Mouse (Mus musculus): Measurements from ENCODE around the gene Trim65. TPM values are rescaled to one million over a fixed set of nuclear protein-coding genes. Genes with fewer than 3 reads are reported as not detected.

Trim65 gene
- polyA plus RNA-seq, 1 experiment from 2014 or later = 5.5 TPM

DNA sequence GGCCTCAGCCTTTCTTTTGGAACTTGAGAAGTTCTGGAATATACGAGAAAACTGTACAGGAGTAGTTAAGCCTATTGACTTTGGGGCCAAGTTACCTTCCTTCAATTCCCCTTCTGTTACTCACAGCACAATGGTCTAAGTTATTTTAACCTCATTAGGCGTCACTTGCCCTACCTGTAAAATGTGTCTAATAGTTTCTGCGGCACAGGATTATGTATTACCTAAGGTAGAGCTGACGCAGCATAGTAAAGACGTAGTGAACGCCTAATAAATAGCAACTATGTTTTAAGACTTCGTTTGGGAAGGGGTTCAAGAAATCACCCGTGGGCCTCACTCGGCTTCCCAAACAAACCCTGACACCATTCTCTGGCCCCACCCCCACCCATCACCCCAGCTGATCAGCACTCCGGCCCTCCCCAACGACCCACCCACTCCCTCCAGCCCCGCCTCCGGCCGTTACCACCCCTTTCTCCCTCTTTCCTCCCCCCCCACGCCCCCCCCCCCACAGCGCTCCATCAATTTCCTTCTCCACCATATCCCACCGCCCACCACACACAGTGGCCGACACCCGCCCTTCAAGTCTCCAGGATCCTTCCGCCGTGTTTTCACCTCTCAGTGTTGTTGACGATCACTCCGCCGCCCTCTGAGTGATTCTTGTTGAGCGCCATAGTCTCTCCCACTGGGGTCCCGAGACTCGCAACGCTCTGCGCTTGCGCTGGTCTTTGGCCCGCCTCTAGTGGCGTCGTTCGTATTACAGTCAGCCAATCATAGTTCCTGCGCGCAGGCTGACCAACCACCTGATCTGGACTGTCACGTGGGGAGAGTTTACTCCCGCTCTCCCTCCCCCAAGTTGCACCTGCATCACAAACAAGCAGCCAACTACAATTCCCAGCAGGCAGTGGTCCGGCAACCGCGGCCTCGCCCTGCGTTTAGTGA, 44.4 kb downstream of the Trim65 start, which contains the start of gene Wbp2:
Wbp2 (minus strand) TSS at position 738 of the 936 bp plus-strand sequence.
- Histone ChIP-seq H3K4me3 (ENCODE audit: low read depth, low read length) (peak within 1 kb of the TSS; percentile 54), H3K27ac (ENCODE audit: low read depth) (peak within 1 kb of the TSS; percentile 82), H3K27me3 (replicated peaks; ENCODE audit: control insufficient read depth, insufficient read depth, low read length) (no peaks in the 10 kb centered on the region), H3K9me3 (ENCODE audit: control insufficient read depth, low read length) (no peaks in the 10 kb centered on the region), H3K4me2 (ENCODE audit: low read length) (peak within 1 kb of the TSS; percentile 71), H3K4me1 (replicated peaks; ENCODE audit: control insufficient read depth, insufficient read depth, low read length) (peaks cover 13% of the 10 kb centered on the region), H3K36me3 (ENCODE audit: control insufficient read depth, insufficient read depth, low read length) (peaks cover 25% of the 10 kb centered on the region), H3K9ac (ENCODE audit: low read length) (peak within 1 kb of the TSS; percentile 44)
- peak; percentile 96 for DNase-seq (ENCODE audit: low spot score)
- WGBS = 5% methylated on average over 42 of the region's 43 CpGs
- peak; percentile 94 for ATAC-seq (replicated peaks; ENCODE audit: low FRiP score, low TSS enrichment, low read depth)

DNA sequence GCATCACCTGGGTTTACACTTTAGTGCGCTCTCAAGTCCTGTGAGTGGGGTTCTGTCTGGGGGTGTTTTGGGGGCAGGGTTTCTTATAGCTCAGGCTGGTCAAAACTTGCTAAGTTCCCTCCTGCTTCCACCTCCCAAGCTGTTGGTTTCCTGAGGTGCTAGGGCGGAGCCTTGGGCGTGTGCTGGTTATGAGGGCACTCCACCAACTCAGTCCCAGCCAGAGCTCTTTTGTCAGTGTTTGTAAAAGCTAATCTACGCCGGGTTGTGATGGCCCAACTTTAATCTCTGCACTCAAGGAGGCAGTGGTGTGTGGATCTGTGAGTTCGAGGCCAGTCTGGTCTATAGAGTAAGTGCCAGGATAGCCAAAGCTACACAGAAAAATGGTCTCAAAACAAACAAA, 46.8 kb downstream of the Trim65 start:
- no peak overlapping the region for H3K9ac ChIP-seq (ENCODE audit: low read length)
- H3K4me3 ChIP-seq (ENCODE audit: low read depth, low read length) = no peak overlapping the region
- WGBS = 87% methylated on average over 6 of the region's 6 CpGs
- H3K36me3 ChIP-seq (ENCODE audit: control insufficient read depth, insufficient read depth, low read length) = peaks cover 49% of the 10 kb centered on the region
- DNase-seq (ENCODE audit: low spot score) (no peak), ATAC-seq (replicated peaks; ENCODE audit: low FRiP score, low TSS enrichment, low read depth) (no peak)
- no peaks in the 10 kb centered on the region for H3K27me3 ChIP-seq (replicated peaks; ENCODE audit: control insufficient read depth, insufficient read depth, low read length)
- H3K9me3 ChIP-seq (ENCODE audit: control insufficient read depth, low read length) = no peaks in the 10 kb centered on the region
- H3K4me2 ChIP-seq (ENCODE audit: low read length) = no peak overlapping the region
- no peak overlapping the region for H3K27ac ChIP-seq (ENCODE audit: low read depth)
- H3K4me1 ChIP-seq (replicated peaks; ENCODE audit: control insufficient read depth, insufficient read depth, low read length) = peaks cover 19% of the 10 kb centered on the region

DNA sequence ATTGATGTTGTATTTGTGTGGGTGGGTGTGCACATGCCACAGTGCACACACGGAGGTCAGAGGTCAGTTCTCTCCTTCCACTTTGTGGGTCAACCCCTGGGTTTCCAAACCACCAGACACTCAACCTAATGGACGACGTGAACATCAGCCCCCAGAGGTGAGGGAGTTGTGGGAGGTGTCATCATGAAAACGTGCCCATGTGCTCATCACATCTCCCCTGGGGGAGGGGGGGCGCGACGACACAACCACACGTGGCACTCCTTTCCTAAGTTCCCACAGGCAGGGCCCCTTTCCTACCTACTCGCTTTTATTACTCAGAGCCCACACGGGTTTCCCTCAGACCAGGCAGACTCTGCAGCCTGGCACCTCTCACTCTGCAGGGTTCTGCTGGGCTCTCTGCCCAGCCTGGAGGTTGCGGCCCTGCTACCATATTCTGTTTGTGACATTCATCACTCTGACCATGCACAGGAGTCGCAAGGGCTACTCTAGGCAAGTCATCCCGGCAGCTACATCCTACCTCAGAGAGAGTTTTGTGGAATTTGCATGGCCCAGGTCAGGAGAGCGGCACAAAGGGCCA, 47.7 kb downstream of the Trim65 start:
- no peak overlapping the region for H3K4me3 ChIP-seq (ENCODE audit: low read depth, low read length)
- DNase-seq (ENCODE audit: low spot score) = no peak
- H3K9ac ChIP-seq (ENCODE audit: low read length) = no peak overlapping the region
- H3K27me3 ChIP-seq (replicated peaks; ENCODE audit: control insufficient read depth, insufficient read depth, low read length) = no peaks in the 10 kb centered on the region
- 87% methylated on average over 14 of the region's 14 CpGs for WGBS
- no peak for ATAC-seq (replicated peaks; ENCODE audit: low FRiP score, low TSS enrichment, low read depth)
- no peak overlapping the region for H3K27ac ChIP-seq (ENCODE audit: low read depth)
- H3K36me3 ChIP-seq (ENCODE audit: control insufficient read depth, insufficient read depth, low read length) = peaks cover 53% of the 10 kb centered on the region
- no peaks in the 10 kb centered on the region for H3K9me3 ChIP-seq (ENCODE audit: control insufficient read depth, low read length)
- no peak overlapping the region for H3K4me2 ChIP-seq (ENCODE audit: low read length)
- peaks cover 25% of the 10 kb centered on the region for H3K4me1 ChIP-seq (replicated peaks; ENCODE audit: control insufficient read depth, insufficient read depth, low read length)

DNA sequence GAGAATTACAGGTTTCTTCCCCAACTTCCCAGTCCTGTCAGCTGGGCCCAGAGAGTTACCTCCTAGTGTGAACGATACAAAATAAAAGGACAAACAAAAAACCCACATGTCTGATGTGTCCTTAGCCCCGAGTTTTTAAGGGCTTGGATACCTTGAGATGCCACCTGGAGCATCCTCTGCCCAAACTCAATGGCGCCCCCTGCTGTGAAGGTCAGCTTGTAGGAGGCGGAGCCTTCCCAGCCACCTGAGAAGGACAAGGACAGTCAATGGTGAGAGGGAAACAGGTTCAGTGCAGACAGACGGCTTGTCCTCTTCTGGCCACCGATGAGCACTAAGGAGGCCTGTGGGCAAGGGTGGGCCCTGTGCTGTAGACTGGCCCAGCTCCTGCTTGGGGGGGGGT, 49.8 kb downstream of the Trim65 start:
- Histone ChIP-seq H3K4me1 (replicated peaks; ENCODE audit: control insufficient read depth, insufficient read depth, low read length) (peaks cover 27% of the 10 kb centered on the region), H3K9me3 (ENCODE audit: control insufficient read depth, low read length) (no peaks in the 10 kb centered on the region), H3K27me3 (replicated peaks; ENCODE audit: control insufficient read depth, insufficient read depth, low read length) (no peaks in the 10 kb centered on the region), H3K36me3 (ENCODE audit: control insufficient read depth, insufficient read depth, low read length) (peaks cover 53% of the 10 kb centered on the region), H3K27ac (ENCODE audit: low read depth) (no peak overlapping the region), H3K9ac (ENCODE audit: low read length) (no peak overlapping the region), H3K4me2 (ENCODE audit: low read length) (no peak overlapping the region), H3K4me3 (ENCODE audit: low read depth, low read length) (no peak overlapping the region)
- no peak for ATAC-seq (replicated peaks; ENCODE audit: low FRiP score, low TSS enrichment, low read depth)
- 58% methylated on average over 6 of the region's 6 CpGs for WGBS
- peak; percentile 77 for DNase-seq (ENCODE audit: low spot score)

DNA sequence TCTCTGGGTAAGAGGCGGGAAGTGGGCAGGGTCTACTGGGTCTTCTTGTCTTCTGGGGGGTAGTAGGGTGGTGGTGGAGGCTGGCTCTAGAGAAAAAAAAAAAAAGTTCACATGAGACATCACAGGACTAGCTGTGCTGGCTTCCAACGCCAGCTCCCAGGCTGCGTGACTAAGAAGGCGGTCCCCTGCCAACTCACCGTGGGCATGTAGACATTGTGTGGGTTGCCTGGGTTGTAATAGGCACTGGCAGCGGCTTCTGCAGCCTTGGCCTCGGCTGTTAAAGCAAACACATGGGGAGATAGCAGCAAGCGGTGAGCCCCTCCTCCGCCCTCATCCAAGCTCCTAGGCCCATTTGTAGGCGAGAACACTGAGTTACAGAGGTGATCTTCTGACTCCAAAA, 51.4 kb downstream of the Trim65 start:
- no peak overlapping the region for H3K4me3 ChIP-seq (ENCODE audit: low read depth, low read length)
- DNase-seq (ENCODE audit: low spot score) = no peak
- H3K27ac ChIP-seq (ENCODE audit: low read depth) = no peak overlapping the region
- H3K9ac ChIP-seq (ENCODE audit: low read length) = no peak overlapping the region
- H3K4me2 ChIP-seq (ENCODE audit: low read length) = no peak overlapping the region
- no peaks in the 10 kb centered on the region for H3K27me3 ChIP-seq (replicated peaks; ENCODE audit: control insufficient read depth, insufficient read depth, low read length)
- peaks cover 51% of the 10 kb centered on the region for H3K36me3 ChIP-seq (ENCODE audit: control insufficient read depth, insufficient read depth, low read length)
- peaks cover 22% of the 10 kb centered on the region for H3K4me1 ChIP-seq (replicated peaks; ENCODE audit: control insufficient read depth, insufficient read depth, low read length)
- no peaks in the 10 kb centered on the region for H3K9me3 ChIP-seq (ENCODE audit: control insufficient read depth, low read length)
- no peak for ATAC-seq (replicated peaks; ENCODE audit: low FRiP score, low TSS enrichment, low read depth)
- 65% methylated on average over 10 of the region's 10 CpGs for WGBS

DNA sequence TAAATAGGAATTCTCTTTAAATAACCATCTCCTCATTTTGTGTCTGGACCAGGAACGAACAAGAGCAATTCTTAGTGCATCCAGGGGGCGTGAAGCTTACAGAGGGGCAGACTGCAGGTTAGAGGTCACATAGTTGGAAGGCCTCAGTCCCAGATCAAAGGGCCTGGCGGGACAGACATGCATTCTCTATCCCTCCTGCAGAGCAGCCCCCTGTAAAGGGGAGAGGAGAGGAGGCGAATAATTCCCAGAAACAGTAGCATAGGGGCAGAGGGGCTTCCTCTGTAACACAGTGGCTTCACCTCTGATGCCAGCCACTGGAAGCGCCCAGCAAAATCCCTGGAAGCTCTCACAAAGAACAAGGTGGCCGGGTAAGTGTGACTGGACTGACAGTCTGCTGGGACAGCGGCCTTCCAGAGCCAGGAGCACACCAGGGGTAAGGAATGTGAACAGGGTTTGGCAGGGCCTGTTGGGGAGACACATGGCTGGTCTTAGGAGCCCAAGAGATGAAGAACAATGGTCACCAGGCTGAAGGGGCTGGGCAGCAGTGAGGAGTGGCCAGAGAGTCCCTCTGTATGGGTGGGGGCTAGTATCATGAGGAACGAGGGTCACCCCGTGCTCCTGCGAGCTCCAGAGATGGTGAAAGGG, 52.1 kb downstream of the Trim65 start:
- no peaks in the 10 kb centered on the region for H3K27me3 ChIP-seq (replicated peaks; ENCODE audit: control insufficient read depth, insufficient read depth, low read length)
- no peak overlapping the region; the same call in 1 of the 2 replicates for H3K9ac ChIP-seq (ENCODE audit: low read length)
- ATAC-seq (replicated peaks; ENCODE audit: low FRiP score, low TSS enrichment, low read depth) (no peak), DNase-seq (ENCODE audit: low spot score) (no peak)
- peaks cover 48% of the 10 kb centered on the region for H3K36me3 ChIP-seq (ENCODE audit: control insufficient read depth, insufficient read depth, low read length)
- H3K9me3 ChIP-seq (ENCODE audit: control insufficient read depth, low read length) = no peaks in the 10 kb centered on the region
- WGBS = 41% methylated on average over 10 of the region's 10 CpGs
- H3K4me1 ChIP-seq (replicated peaks; ENCODE audit: control insufficient read depth, insufficient read depth, low read length) = peaks cover 22% of the 10 kb centered on the region
- H3K4me2 ChIP-seq (ENCODE audit: low read length) = peak overlapping the region; percentile 42
- H3K4me3 ChIP-seq (ENCODE audit: low read depth, low read length) = no peak overlapping the region
- H3K27ac ChIP-seq (ENCODE audit: low read depth) = no peak overlapping the region

DNA sequence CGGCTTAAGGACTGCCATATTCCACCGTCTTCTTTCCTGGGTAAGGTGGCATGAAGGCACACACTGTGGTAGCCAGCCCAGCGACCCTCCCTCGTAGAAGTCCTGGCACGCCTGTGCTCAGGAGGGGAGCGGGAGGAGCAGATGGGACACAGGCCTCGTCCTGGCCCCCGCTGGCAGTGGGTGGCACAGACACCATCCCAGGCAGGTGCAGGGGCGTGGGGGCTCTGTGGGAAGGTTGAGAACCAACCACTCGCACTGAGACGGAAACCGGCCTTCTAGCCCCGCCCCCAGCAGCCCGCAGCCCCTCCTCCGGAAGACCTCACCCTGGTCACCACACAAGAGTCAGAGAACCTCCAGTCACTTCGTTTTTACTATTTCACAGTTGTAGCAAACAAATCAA, 52.7 kb downstream of the Trim65 start:
- Histone ChIP-seq H3K9ac (ENCODE audit: low read length) (0 out of 2 replicates have a peak overlapping the region, but pooled peaks have one; percentile 13), H3K36me3 (ENCODE audit: control insufficient read depth, insufficient read depth, low read length) (peaks cover 43% of the 10 kb centered on the region), H3K27me3 (replicated peaks; ENCODE audit: control insufficient read depth, insufficient read depth, low read length) (no peaks in the 10 kb centered on the region), H3K4me3 (ENCODE audit: low read depth, low read length) (peak overlapping the region; percentile 20; the same call in 1 of the 2 replicates), H3K4me2 (ENCODE audit: low read length) (peak overlapping the region; percentile 42), H3K27ac (ENCODE audit: low read depth) (peak overlapping the region; percentile 59; the same call in 1 of the 2 replicates), H3K4me1 (replicated peaks; ENCODE audit: control insufficient read depth, insufficient read depth, low read length) (peaks cover 22% of the 10 kb centered on the region), H3K9me3 (ENCODE audit: control insufficient read depth, low read length) (no peaks in the 10 kb centered on the region)
- DNase-seq (ENCODE audit: low spot score) = peak; percentile 73
- WGBS = 9% methylated on average over 16 of the region's 16 CpGs
- 0 out of 2 replicates have a peak, but pooled peaks have one; percentile 33 for ATAC-seq (replicated peaks; ENCODE audit: low FRiP score, low TSS enrichment, low read depth)

DNA sequence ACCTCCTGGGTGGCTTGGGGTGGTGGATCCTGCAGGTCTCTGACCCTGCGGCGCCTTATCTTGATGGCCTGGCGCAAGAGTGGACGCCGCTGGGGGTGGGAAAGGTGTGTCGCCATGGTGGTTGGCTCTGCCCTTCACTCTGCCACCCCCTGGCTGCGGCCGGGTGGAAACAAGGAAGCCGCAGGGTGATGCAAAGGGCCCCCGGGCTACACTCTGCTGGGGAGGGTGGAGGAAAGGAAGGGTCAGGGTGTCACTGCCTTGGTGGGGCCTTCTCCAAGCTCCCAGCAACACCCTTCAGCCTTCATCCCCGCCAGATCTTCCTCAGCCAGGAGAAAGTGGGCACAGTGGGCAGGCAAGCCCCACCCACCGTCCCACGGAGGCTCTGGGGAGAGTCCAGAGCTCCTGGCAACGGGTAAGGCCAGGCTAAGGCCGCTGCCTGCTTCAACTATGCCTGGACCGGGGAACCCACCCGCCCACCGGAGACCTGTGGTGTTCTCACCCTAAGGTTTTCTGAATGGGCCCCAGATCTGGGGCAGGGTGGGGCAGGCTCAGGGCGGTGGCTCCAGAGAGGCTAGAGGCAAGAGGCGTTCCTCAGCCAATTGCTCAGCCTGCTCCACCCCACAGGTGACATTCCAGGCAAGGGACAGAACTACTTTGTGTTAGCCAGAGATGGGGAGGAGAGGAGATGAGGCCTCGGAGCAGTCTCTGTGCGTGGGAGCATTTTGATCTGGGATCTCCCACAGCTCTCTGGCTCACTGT, 53.3 kb downstream of the Trim65 start, which contains the start of gene Unc13d:
Unc13d (minus strand) TSS at position 516 of the 759 bp plus-strand sequence.
- Histone ChIP-seq H3K36me3 (ENCODE audit: control insufficient read depth, insufficient read depth, low read length) (peaks cover 39% of the 10 kb centered on the region), H3K27ac (ENCODE audit: low read depth) (peak within 1 kb of the TSS; percentile 59), H3K4me3 (ENCODE audit: low read depth, low read length) (peak within 1 kb of the TSS; percentile 20; the same call in 1 of the 2 replicates), H3K9ac (ENCODE audit: low read length) (peak within 1 kb of the TSS; percentile 13; the same call in 1 of the 2 replicates), H3K4me1 (replicated peaks; ENCODE audit: control insufficient read depth, insufficient read depth, low read length) (peaks cover 22% of the 10 kb centered on the region), H3K9me3 (ENCODE audit: control insufficient read depth, low read length) (no peaks in the 10 kb centered on the region), H3K27me3 (replicated peaks; ENCODE audit: control insufficient read depth, insufficient read depth, low read length) (no peaks in the 10 kb centered on the region), H3K4me2 (ENCODE audit: low read length) (peak within 1 kb of the TSS; percentile 42)
- ATAC-seq (replicated peaks; ENCODE audit: low FRiP score, low TSS enrichment, low read depth) = peak; percentile 65
- DNase-seq (ENCODE audit: low spot score) = peak; percentile 67
- WGBS = 54% methylated on average over 22 of the region's 22 CpGs
